Mouse (Mus musculus) liver, embryonic 11.5 days (tissue): ENCODE data around the gene Enc1. TPM values are rescaled to one million over a fixed set of nuclear protein-coding genes. Genes with fewer than 3 reads are reported as not detected.
"Not testable (repeated sequence)": the region's sequence is repeated elsewhere in the genome, so short reads cannot be mapped to it uniquely, and the experiment has no call there.

Experiments used
- ATAC-seq: fragments of 200-750 bp; cut with Nextera tagmentation; replicated peaks from 2 replicates; pipeline ENCODE4 v1.8.0; 2017; ENCODE audit warnings: moderate number of reproducible peaks, mild to moderate bottlenecking, moderate TSS enrichment, moderate library complexity; ENCODE audit not compliant: low FRiP score
- DNase-seq: peaks from one replicate; pipeline ENCODE4 v3.0.0-alpha.2; 2017; ENCODE audit warnings: low spot score
- H3K27ac ChIP-seq: fragments of 300-500 bp; sonication (generic); 2 replicates; pipeline ENCODE4 v1.5.1; 2014; ENCODE audit warnings: mild to moderate bottlenecking, low read depth, low read length, control low read depth
- H3K27me3 ChIP-seq: fragments of 300-500 bp; sonication (generic); replicated peaks from 2 replicates; pipeline ENCODE4 v1.6.1; 2014; ENCODE audit warnings: low read length, mixed read lengths; ENCODE audit not compliant: control insufficient read depth, insufficient read depth
- H3K36me3 ChIP-seq: fragments of 300-500 bp; sonication (generic); 2 replicates; pipeline ENCODE4 v1.6.1; 2014; ENCODE audit warnings: mild to moderate bottlenecking, low read length, moderate library complexity, mixed read lengths; ENCODE audit not compliant: control insufficient read depth, insufficient read depth
- H3K4me1 ChIP-seq: fragments of 300-500 bp; sonication (generic); replicated peaks from 2 replicates; pipeline ENCODE4 v1.6.1; 2014; ENCODE audit warnings: low read length, mixed read lengths; ENCODE audit not compliant: control insufficient read depth, insufficient read depth
- H3K4me2 ChIP-seq: fragments of 300-500 bp; sonication (generic); 2 replicates; pipeline ENCODE4 v1.6.1; 2014; ENCODE audit warnings: mild to moderate bottlenecking, control low read depth, moderate library complexity
- H3K4me3 ChIP-seq: fragments of 300-500 bp; sonication (generic); 2 replicates; pipeline ENCODE4 v1.5.1; 2014; ENCODE audit warnings: low read depth, low read length, control low read depth
- H3K9ac ChIP-seq: fragments of 300-500 bp; sonication (generic); 2 replicates; pipeline ENCODE4 v1.6.1; 2014; ENCODE audit warnings: low read depth, low read length, control low read depth
- H3K9me3 ChIP-seq: fragments of 300-500 bp; sonication (generic); 2 replicates; pipeline ENCODE4 v1.6.1; 2016; ENCODE audit warnings: low read length, inconsistent platforms, mixed read lengths; ENCODE audit not compliant: control insufficient read depth
- WGBS: fragments of 180-500 bp; shearing (Covaris S2); extraction: QIAGEN DNeasy Blood & Tissue Kit; methylation state at CpG from one replicate; pipeline ENCODE4 v1.1.7; 2014; 5-methylcytosine and 5-hydroxymethylcytosine counted together
- polyA plus RNA-seq: library from polyadenylated mRNA; unstranded; fragments of >200 nt; fragmentation: Nextera tagmentation; extraction: Ambion mirVana; gene quantifications from 2 replicates; pipeline ENCODE4 v1.2.1, GENCODE M21; 2014

Gene Enc1
- polyA plus RNA-seq, 1 experiment from 2014 or later, result 2.2 TPM

DNA sequence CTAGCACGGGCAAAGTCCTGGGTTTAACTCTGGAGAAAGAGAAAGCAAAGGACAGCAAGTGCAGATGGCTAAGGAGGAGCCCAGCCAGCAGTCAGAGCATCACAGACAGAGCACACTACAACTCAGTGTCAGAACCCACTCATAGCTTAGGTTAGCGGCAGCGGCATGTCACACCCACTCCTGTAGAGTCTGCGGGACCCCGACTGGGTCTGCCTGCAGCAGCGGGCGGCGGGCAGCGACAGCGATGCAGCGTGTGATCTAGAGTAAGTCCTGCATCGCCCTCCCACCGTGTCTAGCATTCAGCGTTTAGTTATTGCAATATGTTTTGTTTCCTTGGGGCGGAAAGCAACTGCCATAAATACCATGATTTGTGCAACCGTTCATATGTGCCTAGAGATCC, 18.4 kb downstream of the Enc1 start:
- Histone ChIP-seq H3K9ac (no peak overlapping the region), H3K4me2 (0 out of 2 replicates have a peak overlapping the region, but pooled peaks have one; percentile 21), H3K27me3 (0 out of 2 replicates have a peak, but pooled peaks cover 2% of the 10 kb centered on the region), H3K27ac (no peak overlapping the region), H3K4me1 (peaks cover 7% of the 10 kb centered on the region), H3K9me3 (no peaks in the 10 kb centered on the region), H3K4me3 (no peak overlapping the region), H3K36me3 (no peaks in the 10 kb centered on the region)
- ATAC-seq (no peak), DNase-seq (no peak)
- 65% methylated on average over 16 of the region's 16 CpGs for WGBS

DNA sequence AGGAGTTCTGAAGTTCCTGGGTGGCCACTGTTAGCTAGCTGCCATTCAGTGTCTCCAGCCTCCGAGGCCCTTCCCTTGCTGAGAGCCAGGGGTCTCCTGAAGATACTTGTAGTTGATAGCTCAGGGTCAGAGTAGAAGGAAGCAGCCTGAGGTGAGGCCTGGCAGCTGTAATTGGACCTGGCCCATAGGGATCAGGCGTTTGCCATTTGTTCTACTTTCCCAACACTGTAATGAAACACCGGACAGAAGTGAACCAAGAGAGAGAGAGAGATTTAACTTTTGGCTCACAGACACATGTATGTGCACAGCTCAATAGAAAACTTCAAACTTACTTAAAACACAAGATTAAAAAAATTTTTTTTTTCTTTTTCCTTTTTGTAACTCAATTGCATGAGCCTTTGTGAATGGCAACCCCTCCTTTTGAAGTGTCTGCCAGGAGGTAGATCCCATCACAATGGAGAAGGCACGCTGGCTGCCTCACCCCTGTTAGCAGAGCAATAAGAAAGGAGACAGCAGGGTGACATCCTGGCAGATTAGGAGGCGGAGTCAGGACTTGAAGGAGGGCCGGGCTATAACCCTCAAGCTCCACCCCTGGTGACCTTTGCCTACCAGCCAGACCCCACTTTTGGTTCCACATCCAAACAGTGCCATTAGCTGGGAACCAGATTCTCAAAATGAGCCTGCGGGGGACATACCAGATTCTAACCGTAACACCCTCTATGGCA, 19.7 kb downstream of the Enc1 start:
- ATAC-seq, result no peak
- no peaks in the 10 kb centered on the region for H3K9me3 ChIP-seq
- H3K36me3 ChIP-seq, result no peaks in the 10 kb centered on the region
- WGBS, result 54% methylated on average over 8 of the region's 8 CpGs
- no peak overlapping the region for H3K27ac ChIP-seq
- H3K4me1 ChIP-seq, result peaks cover 7% of the 10 kb centered on the region
- DNase-seq, result no peak
- no peak overlapping the region for H3K4me2 ChIP-seq
- no peak overlapping the region for H3K9ac ChIP-seq
- H3K27me3 ChIP-seq, result 0 out of 2 replicates have a peak, but pooled peaks cover 2% of the 10 kb centered on the region
- no peak overlapping the region for H3K4me3 ChIP-seq

DNA sequence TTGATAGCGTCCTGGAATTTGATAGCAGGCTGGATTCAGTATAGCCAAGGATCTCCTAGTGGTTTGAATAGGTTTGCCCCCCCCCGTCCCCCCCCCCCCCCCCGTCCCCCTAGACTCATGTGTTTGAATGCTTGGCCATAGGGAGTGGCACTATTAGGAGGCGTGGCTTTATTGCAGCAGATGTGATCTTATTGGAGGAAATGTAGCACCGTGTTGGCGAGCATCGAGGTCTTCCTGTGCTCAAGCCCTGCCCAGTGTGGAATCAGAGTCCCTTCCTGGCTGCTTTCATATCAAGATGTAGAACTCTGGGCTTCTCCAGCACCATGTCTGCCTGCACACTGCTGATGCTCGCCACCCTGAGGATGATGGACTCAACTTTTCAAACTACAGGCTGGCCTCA, 20.6 kb downstream of the Enc1 start:
- Histone ChIP-seq H3K27me3 (0 out of 2 replicates have a peak, but pooled peaks cover 2% of the 10 kb centered on the region), H3K4me1 (peaks cover 7% of the 10 kb centered on the region), H3K4me3 (no peak overlapping the region), H3K9me3 (no peaks in the 10 kb centered on the region), H3K27ac (no peak overlapping the region), H3K36me3 (no peaks in the 10 kb centered on the region), H3K4me2 (no peak overlapping the region), H3K9ac (no peak overlapping the region)
- DNase-seq (no peak), ATAC-seq (no peak)
- 61% methylated on average over 6 of the region's 8 CpGs for WGBS

DNA sequence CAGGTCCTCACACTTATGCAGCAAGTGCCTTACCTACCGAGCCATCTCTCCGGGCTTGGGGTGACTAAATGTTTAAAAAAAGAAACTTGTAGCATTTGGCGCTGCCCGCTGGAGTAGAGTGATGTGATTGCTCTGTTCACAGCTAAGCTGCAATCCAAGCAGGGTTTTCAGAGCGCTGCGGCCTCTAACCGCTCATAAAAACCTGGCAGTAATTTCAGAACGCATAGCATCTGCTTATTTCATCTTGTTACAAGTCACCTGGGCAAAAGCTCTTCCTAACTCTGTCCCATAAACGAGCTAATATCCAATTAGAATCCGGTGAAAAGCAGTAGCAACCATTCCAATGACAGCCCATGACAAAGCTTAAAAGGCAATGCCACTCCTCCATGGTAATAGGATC, 21.8 kb downstream of the Enc1 start:
- H3K4me1 ChIP-seq, result no peaks in the 10 kb centered on the region
- H3K4me3 ChIP-seq, result no peak overlapping the region
- H3K36me3 ChIP-seq, result no peaks in the 10 kb centered on the region
- H3K4me2 ChIP-seq, result no peak overlapping the region
- H3K27ac ChIP-seq, result no peak overlapping the region
- H3K27me3 ChIP-seq, result 0 out of 2 replicates have a peak, but pooled peaks cover 2% of the 10 kb centered on the region
- ATAC-seq (no peak), DNase-seq (no peak)
- no peak overlapping the region for H3K9ac ChIP-seq
- 87% methylated on average over 10 of the region's 10 CpGs for WGBS
- no peaks in the 10 kb centered on the region for H3K9me3 ChIP-seq

DNA sequence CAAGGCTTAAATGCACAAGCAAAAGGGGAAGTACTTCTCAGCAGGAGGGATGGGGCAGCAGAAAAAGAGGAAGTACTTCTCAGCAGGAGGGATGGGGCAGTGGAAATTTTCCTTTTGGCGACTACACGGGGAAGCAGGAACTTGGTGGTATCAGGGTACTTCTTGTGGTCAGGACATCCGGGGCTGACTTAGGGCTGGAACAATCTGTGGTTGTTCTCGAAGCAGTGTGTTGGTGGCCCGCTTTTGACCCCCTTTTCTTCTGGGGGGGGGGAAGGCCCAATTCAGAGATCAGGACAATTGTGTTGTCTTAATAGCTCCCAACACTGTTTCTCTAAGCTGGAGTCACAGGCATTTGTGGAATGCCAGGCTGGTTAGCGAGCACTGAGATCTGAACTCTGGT, 24.6 kb downstream of the Enc1 start:
- not testable (repeated sequence) for ATAC-seq, H3K27ac ChIP-seq, H3K9ac ChIP-seq, H3K4me3 ChIP-seq, H3K4me1 ChIP-seq, H3K36me3 ChIP-seq, H3K4me2 ChIP-seq, H3K9me3 ChIP-seq, H3K27me3 ChIP-seq, DNase-seq
- 67% methylated on average over 6 of the region's 6 CpGs for WGBS

DNA sequence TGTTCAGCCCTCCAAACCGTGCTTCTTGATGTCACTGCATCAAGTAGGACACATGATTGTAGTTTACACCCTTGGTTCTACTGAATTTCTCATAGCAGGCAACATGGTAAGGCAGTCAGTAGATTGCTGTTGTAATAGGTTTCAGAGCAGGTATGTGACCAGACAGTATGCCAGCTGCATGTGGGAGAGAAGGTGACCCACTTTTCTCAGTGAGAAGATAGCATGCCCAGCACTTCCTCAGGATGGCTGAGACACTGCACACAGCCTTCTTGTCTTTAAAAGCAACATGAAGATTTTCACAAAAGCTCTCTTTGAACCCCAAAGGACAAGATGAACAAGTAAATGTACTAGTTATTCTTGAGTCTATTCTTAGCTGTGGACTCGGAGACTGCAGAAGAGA, 29.8 kb downstream of the Enc1 start:
- no peak overlapping the region for H3K9ac ChIP-seq
- no peaks in the 10 kb centered on the region for H3K27me3 ChIP-seq
- ATAC-seq (no peak), DNase-seq (no peak)
- H3K36me3 ChIP-seq, result no peaks in the 10 kb centered on the region
- no peak overlapping the region for H3K4me2 ChIP-seq
- no peak overlapping the region for H3K27ac ChIP-seq
- 61% methylated on average over 2 of the region's 2 CpGs for WGBS
- H3K9me3 ChIP-seq, result no peaks in the 10 kb centered on the region
- H3K4me1 ChIP-seq, result no peaks in the 10 kb centered on the region
- no peak overlapping the region for H3K4me3 ChIP-seq

DNA sequence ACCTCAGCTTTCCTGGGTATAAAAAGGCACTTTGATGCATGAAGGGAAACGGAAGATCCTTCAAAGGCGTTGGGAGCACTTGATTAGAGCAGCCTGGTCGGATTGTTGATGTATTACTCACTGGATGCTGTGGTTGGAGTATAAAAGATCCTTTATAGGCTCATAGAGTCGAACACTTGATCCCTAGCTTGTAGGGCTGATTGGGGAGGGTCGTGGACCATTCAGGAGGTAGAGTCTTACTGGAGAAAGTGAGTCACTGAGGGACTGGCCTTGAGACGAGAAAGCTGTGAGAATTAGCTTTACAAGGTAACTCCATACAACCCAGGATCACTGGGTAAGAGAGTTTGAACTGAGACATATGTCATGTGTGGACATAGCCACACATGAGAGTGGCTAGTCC, 30.7 kb downstream of the Enc1 start:
- 78% methylated on average over 6 of the region's 6 CpGs for WGBS
- H3K9ac ChIP-seq, result no peak overlapping the region
- DNase-seq (no peak), ATAC-seq (no peak)
- no peaks in the 10 kb centered on the region for H3K36me3 ChIP-seq
- no peaks in the 10 kb centered on the region for H3K27me3 ChIP-seq
- H3K9me3 ChIP-seq, result no peaks in the 10 kb centered on the region
- H3K27ac ChIP-seq, result no peak overlapping the region
- H3K4me3 ChIP-seq, result no peak overlapping the region
- H3K4me2 ChIP-seq, result no peak overlapping the region
- no peaks in the 10 kb centered on the region for H3K4me1 ChIP-seq

DNA sequence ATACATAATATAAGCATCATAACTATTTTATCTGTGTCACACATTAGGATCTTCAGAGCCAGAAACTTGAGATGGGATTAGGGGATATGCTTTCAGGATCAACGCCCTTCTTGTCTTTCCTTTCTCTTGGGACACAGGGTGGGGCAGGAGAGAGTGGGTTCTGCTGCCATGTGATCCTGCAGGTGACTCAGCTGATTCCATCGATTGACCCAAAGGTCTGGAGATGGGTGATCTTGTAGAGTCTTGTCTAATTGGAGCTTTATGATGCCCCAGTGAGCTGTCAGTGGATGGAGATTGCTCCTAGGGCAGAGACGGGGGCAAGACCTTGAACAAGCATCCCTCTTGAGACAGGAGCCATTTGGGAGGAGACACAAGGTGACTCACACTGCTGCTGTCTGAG, 33.9 kb downstream of the Enc1 start:
- Histone ChIP-seq H3K4me1 (no peaks in the 10 kb centered on the region), H3K27ac (no peak overlapping the region), H3K4me2 (no peak overlapping the region), H3K9ac (no peak overlapping the region), H3K36me3 (no peaks in the 10 kb centered on the region), H3K27me3 (no peaks in the 10 kb centered on the region), H3K4me3 (no peak overlapping the region), H3K9me3 (no peaks in the 10 kb centered on the region)
- WGBS, result 67% methylated on average over 3 of the region's 3 CpGs
- DNase-seq (no peak), ATAC-seq (no peak)

DNA sequence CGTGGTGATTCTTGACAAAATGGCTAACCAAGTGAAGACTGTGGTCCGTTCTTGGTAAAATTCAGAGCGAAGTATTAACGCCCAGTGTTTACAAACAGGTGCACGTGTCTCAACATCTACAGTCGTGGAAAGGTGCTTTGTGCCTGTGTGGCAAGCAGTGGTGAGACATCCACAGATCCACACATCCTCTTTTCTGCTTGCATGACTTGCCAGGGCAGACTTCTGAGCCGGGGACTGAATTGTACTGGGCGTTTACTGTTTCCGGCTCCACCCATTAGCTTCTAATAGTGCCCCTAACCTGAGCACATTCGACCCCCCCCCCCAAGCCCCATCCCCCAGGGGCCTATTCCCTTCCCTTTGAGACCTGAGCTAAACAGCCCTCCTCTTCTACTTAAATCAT, 34.6 kb downstream of the Enc1 start:
- no peak overlapping the region for H3K27ac ChIP-seq
- H3K4me3 ChIP-seq, result no peak overlapping the region
- H3K9ac ChIP-seq, result no peak overlapping the region
- H3K4me2 ChIP-seq, result no peak overlapping the region
- DNase-seq, result no peak
- WGBS, result 72% methylated on average over 10 of the region's 10 CpGs
- H3K9me3 ChIP-seq, result no peaks in the 10 kb centered on the region
- no peak for ATAC-seq
- H3K27me3 ChIP-seq, result no peaks in the 10 kb centered on the region
- H3K4me1 ChIP-seq, result no peaks in the 10 kb centered on the region
- H3K36me3 ChIP-seq, result no peaks in the 10 kb centered on the region
